Mouse (Mus musculus): ENCODE results near the gene Grk1.

DNA sequence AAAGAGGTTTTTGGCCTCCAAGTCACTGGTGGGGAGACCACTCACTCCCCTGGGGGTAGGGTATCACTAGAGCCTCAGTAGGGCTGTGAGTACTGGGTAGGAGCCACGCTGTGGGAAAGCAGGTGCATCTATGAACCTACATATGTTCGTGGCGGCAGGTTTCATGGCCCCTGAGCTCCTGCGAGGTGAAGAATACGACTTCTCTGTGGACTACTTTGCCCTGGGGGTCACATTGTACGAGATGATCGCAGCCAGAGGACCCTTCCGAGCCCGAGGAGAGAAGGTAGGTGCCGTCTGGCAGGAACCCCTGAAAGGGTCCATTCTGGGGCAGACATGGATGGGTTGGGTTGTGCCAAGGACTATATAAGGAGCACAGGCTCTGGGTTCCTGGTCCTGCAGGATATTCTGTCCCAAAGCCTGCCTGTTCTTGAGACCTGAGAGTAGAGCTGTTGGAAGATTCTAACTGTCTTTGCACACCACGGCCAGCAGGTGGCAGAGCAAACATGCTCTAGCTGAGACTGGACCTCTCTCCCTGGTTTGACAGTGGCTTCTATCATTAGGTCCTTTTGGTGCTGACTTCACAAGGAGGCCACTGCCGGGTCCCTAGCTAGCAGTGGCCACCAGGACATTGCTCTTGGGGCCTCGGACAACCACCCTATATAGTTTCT is 8.1 kb downstream of the Grk1 start:
- TF ChIP-seq POLR2A (IDR thresholded peaks at IDR 0.05; ENCODE audit: low read depth, low read length) (no peak), CTCF (IDR thresholded peaks at IDR 0.05; ENCODE audit: extremely low read depth, insufficient read depth, insufficient read length, insufficient replicate concordance) (peak; percentile 83; the same call in 1 of the 2 replicates)

All from spleen, adult 2 months (tissue).